Mouse (Mus musculus): ENCODE measurements around the gene Arcn1. TPM values are rescaled to one million over a fixed set of nuclear protein-coding genes. Genes with fewer than 3 reads are reported as not detected.

Arcn1 gene
- polyA plus RNA-seq, 1 experiment: 50.9 TPM

DNA sequence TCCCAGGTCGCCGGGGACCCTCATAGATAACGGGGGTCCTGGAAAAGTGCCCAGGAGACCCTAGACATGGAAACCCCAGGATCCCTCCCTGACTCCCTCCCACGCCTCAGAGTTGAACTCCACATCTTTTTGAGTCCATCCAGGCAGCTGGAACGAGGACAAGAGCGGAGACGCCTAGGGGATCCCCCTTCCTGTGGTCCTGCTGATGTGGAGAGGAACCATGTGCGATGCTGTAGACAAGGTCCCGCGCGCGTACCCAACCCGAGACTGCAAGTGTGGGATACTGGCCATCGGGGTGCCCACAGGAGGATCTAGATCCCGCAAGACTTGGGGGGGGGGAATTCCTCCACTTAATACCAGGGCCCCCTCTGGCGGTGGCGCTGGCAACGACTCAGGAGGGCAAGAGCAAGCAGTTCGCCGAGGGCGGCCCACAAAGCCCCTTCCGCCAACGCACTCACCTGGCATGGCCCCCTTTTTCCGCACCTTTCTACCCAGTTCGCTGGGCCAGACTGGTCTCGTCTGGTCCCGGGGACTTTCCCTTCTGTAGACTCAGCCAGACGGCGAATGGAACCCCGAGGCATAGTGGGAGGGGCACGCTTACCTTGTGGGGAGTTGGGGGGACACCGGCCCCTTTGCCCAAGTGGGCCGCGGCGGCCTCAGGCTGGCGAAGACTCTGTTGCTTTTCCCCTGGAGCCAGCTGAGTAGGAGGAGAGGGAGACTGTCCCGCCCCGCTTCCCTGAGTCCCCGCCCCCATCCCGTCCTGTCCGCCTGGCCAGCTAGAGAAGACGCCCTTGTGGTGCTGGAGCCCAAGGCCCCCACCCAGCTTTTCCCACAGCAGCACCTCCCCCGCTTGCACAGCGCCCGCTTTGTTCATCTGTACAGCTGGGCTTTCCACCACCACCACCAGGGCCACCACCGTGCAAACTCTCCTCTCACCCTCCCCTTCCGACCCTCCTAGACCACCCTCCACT is 32.8 kb downstream of the Arcn1 start, which contains the start of gene Phldb1:
TSS of gene Phldb1 (minus strand) at position 675 of the 971 bp plus-strand sequence.
- peak; percentile 84 for DNase-seq

DNA sequence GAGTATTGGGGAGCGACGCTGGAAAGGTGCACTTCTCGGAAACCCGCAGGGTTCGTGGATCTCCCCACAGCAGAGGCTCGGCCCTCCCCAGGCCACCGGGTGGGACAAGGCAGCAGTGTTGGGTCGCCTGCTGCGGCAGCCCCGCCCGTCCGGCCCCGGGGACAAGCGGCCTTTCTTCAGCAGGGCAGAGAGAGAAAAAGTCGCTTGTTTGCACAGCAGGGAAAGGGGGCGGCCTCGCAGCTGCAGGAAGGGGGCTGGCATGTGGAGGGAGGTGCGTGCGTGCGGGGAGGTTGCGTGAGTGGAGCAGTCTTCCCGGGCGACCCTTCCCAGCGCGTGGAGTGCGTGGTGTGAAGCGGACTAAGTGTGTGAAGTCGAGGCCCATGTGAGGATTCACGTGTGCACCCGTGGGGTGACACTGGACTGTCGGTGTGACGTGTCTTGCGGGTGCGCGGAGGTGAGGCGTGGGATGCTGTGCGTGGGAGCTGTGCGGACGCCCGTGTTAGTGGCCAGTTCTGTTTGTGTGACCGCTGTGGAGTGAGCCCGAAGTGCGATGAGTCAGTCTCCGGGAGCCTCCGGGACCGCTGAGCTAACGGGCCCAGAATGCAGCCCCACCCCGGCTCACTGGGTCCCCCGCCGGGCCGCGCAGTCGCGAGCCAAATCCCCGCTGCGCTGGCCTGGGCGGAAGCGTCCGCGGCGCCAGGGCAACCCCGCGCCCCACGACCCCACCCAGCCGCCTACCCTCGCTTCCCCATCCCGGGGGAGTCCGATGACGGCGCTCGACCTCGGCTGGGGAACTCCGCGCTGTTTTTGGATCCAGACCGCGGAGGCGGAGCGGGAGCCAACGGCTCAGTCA is 33.7 kb downstream of the Arcn1 start:
- Histone ChIP-seq H3K4me3 (ENCODE audit: insufficient read depth, low read depth, low read length) (peak overlapping the region; percentile 76), H3K27ac (ENCODE audit: insufficient read depth, low read depth, low read length) (peak overlapping the region; percentile 46), H3K4me1 (ENCODE audit: control insufficient read depth, insufficient read depth, low read length) (peaks cover 19% of the 10 kb centered on the region), H3K27me3 (replicated peaks; ENCODE audit: control insufficient read depth, insufficient read depth, low read length) (no peaks in the 10 kb centered on the region), H3K36me3 (ENCODE audit: control insufficient read depth, insufficient read depth, low read length) (no peaks in the 10 kb centered on the region)
- DNase-seq: peak; percentile 66
- no peak for TF ChIP-seq POLR2A (IDR thresholded peaks at IDR 0.05; ENCODE audit: low read depth, low read length)
- TF ChIP-seq CTCF (conservative IDR thresholded peaks at IDR 0.05; ENCODE audit: insufficient read depth, insufficient read length, low read depth, low read length): no peak
- WGBS: 16% methylated on average over 79 of the region's 79 CpGs

More for the DNA sequence above, 32.8 kb downstream of the Arcn1 start, which contains the start of gene Phldb1:
- H3K27me3 ChIP-seq (replicated peaks; ENCODE audit: control insufficient read depth, insufficient read depth, low read length): no peaks in the 10 kb centered on the region
- 1% methylated on average over 47 of the region's 47 CpGs for WGBS
- peak within 1 kb of the TSS; percentile 60 for H3K27ac ChIP-seq (ENCODE audit: insufficient read depth, low read depth, low read length)
- H3K36me3 ChIP-seq (ENCODE audit: control insufficient read depth, insufficient read depth, low read length): no peaks in the 10 kb centered on the region
- peaks cover 19% of the 10 kb centered on the region for H3K4me1 ChIP-seq (ENCODE audit: control insufficient read depth, insufficient read depth, low read length)
- peak within 1 kb of the TSS; percentile 76 for H3K4me3 ChIP-seq (ENCODE audit: insufficient read depth, low read depth, low read length)
- peak; percentile 63 for TF ChIP-seq POLR2A (IDR thresholded peaks at IDR 0.05; ENCODE audit: low read depth, low read length)
- TF ChIP-seq CTCF (conservative IDR thresholded peaks at IDR 0.05; ENCODE audit: insufficient read depth, insufficient read length, low read depth, low read length): peak; percentile 48

DNA sequence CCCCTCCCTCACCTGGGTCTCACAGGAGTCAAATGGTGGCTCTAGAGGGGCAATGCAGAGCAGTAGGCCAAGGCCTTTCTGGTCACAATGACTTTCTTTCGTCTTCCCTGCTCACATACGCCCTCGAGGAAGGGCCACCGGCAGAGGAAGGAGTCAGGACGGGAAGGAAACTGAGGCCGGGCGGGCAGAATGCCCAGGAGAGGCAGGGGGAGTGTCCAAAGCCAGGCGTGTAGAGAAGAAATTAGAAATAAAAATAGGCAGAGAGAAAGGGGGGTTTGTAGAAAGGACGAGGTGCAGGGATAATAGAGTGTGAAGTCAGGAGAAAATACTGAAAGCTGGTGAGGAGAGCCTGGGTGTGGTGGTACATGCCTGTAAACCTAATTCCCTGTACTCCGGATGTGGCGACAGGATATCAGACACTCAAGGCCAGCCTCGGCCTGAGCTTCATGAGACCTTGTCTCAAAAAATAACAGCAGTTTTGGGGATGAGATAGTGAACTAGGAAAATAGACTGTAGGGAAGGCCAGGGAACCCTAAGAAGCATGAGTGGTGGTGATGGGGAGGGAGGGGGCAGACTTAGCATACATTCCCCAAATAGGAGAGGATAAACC is 34.6 kb downstream of the Arcn1 start:
- peak overlapping the region; percentile 29 for H3K27ac ChIP-seq (ENCODE audit: insufficient read depth, low read depth, low read length)
- peak overlapping the region; percentile 76; the same call in 1 of the 2 replicates for H3K4me3 ChIP-seq (ENCODE audit: insufficient read depth, low read depth, low read length)
- DNase-seq: peak; percentile 62
- no peak for TF ChIP-seq CTCF (conservative IDR thresholded peaks at IDR 0.05; ENCODE audit: insufficient read depth, insufficient read length, low read depth, low read length)
- TF ChIP-seq POLR2A (IDR thresholded peaks at IDR 0.05; ENCODE audit: low read depth, low read length): no peak
- 69% methylated on average over 12 of the region's 12 CpGs for whole genome bisulfite sequencing
- no peaks in the 10 kb centered on the region for H3K27me3 ChIP-seq (replicated peaks; ENCODE audit: control insufficient read depth, insufficient read depth, low read length)
- no peaks in the 10 kb centered on the region for H3K36me3 ChIP-seq (ENCODE audit: control insufficient read depth, insufficient read depth, low read length)
- H3K4me1 ChIP-seq (ENCODE audit: control insufficient read depth, insufficient read depth, low read length): peaks cover 19% of the 10 kb centered on the region

GRCm38 (mm10) chr9:44732130-44732549 is 35.5 kb downstream of the Arcn1 start:
- H3K27me3 ChIP-seq (replicated peaks; ENCODE audit: control insufficient read depth, insufficient read depth, low read length): no peaks in the 10 kb centered on the region
- TF ChIP-seq POLR2A (IDR thresholded peaks at IDR 0.05; ENCODE audit: low read depth, low read length) (no peak), CTCF (conservative IDR thresholded peaks at IDR 0.05; ENCODE audit: insufficient read depth, insufficient read length, low read depth, low read length) (no peak)
- DNase-seq: no peak
- H3K36me3 ChIP-seq (ENCODE audit: control insufficient read depth, insufficient read depth, low read length): no peaks in the 10 kb centered on the region
- 86% methylated on average over 5 of the region's 5 CpGs for WGBS
- H3K4me1 ChIP-seq (ENCODE audit: control insufficient read depth, insufficient read depth, low read length): peaks cover 16% of the 10 kb centered on the region
- no peak overlapping the region for H3K4me3 ChIP-seq (ENCODE audit: insufficient read depth, low read depth, low read length)
- H3K27ac ChIP-seq (ENCODE audit: insufficient read depth, low read depth, low read length): no peak overlapping the region

- TF ChIP-seq CTCF (conservative IDR thresholded peaks at IDR 0.05; ENCODE audit: insufficient read depth, insufficient read length, low read depth, low read length) (no peak), POLR2A (IDR thresholded peaks at IDR 0.05; ENCODE audit: low read depth, low read length) (no peak)
- H3K36me3 ChIP-seq (ENCODE audit: control insufficient read depth, insufficient read depth, low read length): no peaks in the 10 kb centered on the region
- DNase-seq: no peak
- no peak overlapping the region for H3K4me3 ChIP-seq (ENCODE audit: insufficient read depth, low read depth, low read length)
- H3K27ac ChIP-seq (ENCODE audit: insufficient read depth, low read depth, low read length): no peak overlapping the region
- WGBS: 58% methylated on average over 5 of the region's 5 CpGs
- no peaks in the 10 kb centered on the region for H3K27me3 ChIP-seq (replicated peaks; ENCODE audit: control insufficient read depth, insufficient read depth, low read length)
- peaks cover 9% of the 10 kb centered on the region for H3K4me1 ChIP-seq (ENCODE audit: control insufficient read depth, insufficient read depth, low read length)
Measured at GRCm38 (mm10) chr9:44727441-44727840, 40.2 kb downstream of the Arcn1 start.

- peak; percentile 82 for DNase-seq
- WGBS: 29% methylated on average over 10 of the region's 10 CpGs
- Histone ChIP-seq H3K36me3 (ENCODE audit: control insufficient read depth, insufficient read depth, low read length) (no peaks in the 10 kb centered on the region), H3K27ac (ENCODE audit: insufficient read depth, low read depth, low read length) (peak overlapping the region; percentile 54), H3K4me1 (ENCODE audit: control insufficient read depth, insufficient read depth, low read length) (peaks cover 13% of the 10 kb centered on the region), H3K27me3 (replicated peaks; ENCODE audit: control insufficient read depth, insufficient read depth, low read length) (no peaks in the 10 kb centered on the region), H3K4me3 (ENCODE audit: insufficient read depth, low read depth, low read length) (no peak overlapping the region)
- TF ChIP-seq POLR2A (IDR thresholded peaks at IDR 0.05; ENCODE audit: low read depth, low read length) (no peak), CTCF (conservative IDR thresholded peaks at IDR 0.05; ENCODE audit: insufficient read depth, insufficient read length, low read depth, low read length) (no peak)
Measured at GRCm38 (mm10) chr9:44726431-44727146, 41.1 kb downstream of the Arcn1 start.
